Mouse (Mus musculus): ENCODE data around the gene L3mbtl1. TPM values are rescaled to one million over a fixed set of nuclear protein-coding genes. Genes with fewer than 3 reads are reported as not detected.

Gene L3mbtl1
- polyA plus RNA-seq, 1 experiment from 2014 or later, result 0.05 TPM

- DNase-seq (ENCODE audit: low spot score), result no peak
Observed at GRCm38 (mm10) chr2:162993881-162994616, 50.8 kb downstream of the L3mbtl1 start.

GRCm38 (mm10) chr2:162998528-162999230 is 55.4 kb downstream of the L3mbtl1 start:
- peak; percentile 61 for DNase-seq (ENCODE audit: low spot score)

DNA sequence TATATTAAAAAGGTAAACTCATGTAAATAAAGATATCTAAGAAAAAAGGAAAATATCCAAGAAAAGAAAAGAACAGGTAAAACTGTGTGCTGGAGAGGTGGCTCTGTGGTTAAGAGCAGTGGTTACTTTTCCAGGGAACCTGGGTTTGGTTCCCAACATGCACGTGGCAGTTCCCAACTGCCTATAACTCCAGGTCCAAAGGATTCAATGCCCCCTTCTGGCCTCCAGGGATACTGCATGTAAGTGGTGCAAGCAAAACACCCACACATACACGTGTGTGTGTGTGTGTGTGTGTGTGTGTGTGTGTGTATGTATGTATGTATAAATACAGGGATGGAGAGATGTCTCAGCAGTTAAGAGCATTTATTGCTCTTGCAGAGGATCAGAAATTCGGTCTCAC is 56.5 kb downstream of the L3mbtl1 start:
- peak; percentile 48 for DNase-seq (ENCODE audit: low spot score)

DNA sequence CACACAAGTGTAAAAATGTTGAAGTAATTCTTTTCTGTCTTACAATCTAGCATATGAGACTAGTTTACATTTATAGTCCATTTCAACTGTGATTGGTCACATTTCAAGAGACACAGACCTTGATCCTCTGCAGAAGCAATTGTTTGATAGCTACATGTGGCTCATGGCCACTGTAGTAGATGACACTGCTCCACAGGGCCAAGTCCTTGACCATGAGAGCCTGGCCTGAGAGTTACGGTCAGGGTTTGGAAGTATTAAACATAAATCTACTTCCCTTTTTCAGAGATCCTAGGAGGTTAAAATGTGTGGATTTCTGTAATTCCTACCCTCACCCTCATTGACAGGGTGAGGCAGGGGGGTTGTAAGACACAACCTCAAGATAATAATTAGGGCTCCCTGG is 57.8 kb downstream of the L3mbtl1 start:
- no peak for DNase-seq (ENCODE audit: low spot score)

- no peak for DNase-seq (ENCODE audit: low spot score)
Observed at GRCm38 (mm10) chr2:163007299-163007698, 64.0 kb downstream of the L3mbtl1 start.

GRCm38 (mm10) chr2:163016916-163017743 is 73.9 kb downstream of the L3mbtl1 start, which contains the start of gene Ift52:
Gene Ift52 (plus strand): TSS chr2:163017354.
- DNase-seq (ENCODE audit: low spot score), result peak; percentile 89

Other genes starting within 250 kb of the L3mbtl1 start
- gene Srsf6, start 11.9 kb upstream of the L3mbtl1 start, polyA plus RNA-seq (2015; fragmentation: Nextera tagmentation; extraction: Ambion mirVana), result 203 and 212 TPM in 2 replicates
- gene Sgk2, start 43.9 kb downstream of the L3mbtl1 start, polyA plus RNA-seq (2015; fragmentation: Nextera tagmentation; extraction: Ambion mirVana), result 0.10 and 0.22 TPM in 2 replicates
- gene Ift52, start 73.9 kb downstream of the L3mbtl1 start, polyA plus RNA-seq (2015; fragmentation: Nextera tagmentation; extraction: Ambion mirVana), result 54.7 and 59.2 TPM in 2 replicates
- gene Mybl2, start 111.2 kb downstream of the L3mbtl1 start, polyA plus RNA-seq (2015; fragmentation: Nextera tagmentation; extraction: Ambion mirVana), result 26.9 and 27.5 TPM in 2 replicates
- gene Gtsf1l, start 144.4 kb downstream of the L3mbtl1 start, polyA plus RNA-seq (2015; fragmentation: Nextera tagmentation; extraction: Ambion mirVana), result not detected in 2 replicates

All from thymus, postnatal 0 days (tissue).